Mouse (Mus musculus): ENCODE measurements around the gene Zc3h7b.
"Not testable (repeated sequence)": the region's sequence is repeated elsewhere in the genome, so short reads cannot be mapped to it uniquely, and the experiment has no call there.

The Zc3h7b gene

DNA sequence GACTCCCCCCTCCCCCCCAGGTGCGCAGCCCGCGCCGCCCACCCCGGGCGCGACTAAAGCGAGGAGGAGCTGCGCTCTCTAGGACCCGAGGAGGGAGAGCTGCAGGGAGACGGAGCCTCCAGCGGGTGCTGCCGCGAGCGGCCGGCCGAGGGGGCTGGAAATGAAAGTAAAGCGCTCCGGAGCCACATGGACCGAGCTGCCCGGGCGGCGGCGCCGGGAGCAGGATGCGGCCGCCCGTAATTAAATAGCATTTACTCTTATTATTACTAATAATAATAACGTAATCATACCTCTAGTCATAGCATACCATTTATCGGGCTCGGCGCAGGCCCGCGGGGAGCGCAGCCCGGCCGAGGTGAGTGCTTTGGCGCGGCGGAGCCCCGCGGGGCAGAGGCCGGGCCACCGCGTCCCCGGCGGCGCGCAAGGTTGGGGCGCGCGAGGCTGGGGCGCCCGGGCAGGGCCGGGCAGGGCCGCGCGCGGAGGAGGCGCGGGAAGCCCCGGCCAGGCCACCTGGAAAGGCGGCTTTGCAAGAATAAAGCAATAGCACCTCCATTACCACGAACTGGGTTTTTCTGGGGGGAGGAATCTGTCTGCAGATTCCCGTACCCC is at the start of gene Zc3h7b, which contains the start of gene Rangap1:
Zc3h7b (plus strand) TSS at position 66 of the 609 bp plus-strand sequence.
Rangap1 (minus strand) TSS at position 539 of the 609 bp plus-strand sequence.
- peak; percentile 42 for DNase-seq (ENCODE audit: low spot score)

DNA sequence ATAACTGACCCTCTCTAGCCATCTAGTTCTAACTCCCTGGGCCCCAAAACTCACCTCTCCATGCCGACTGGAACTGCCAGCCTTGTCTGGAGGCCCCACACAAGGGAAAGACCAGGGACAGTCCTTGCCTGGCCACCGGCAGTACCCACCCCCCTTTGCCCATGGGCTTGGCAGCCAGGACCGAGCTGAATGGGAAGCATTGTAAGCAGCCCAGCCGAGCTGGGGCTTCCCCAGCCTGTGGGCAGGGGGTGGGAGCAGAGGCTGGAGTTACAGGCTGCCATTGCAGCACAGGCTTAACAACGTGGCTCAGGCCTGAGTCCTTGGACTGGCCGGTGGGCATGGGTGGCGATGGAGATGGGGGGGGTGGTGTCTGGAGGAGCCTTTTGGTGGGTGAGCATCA is 47.7 kb upstream of the Zc3h7b start, which contains the start of gene Chadl:
Chadl (minus strand) TSS at position 113 of the 400 bp plus-strand sequence.
- no peak for DNase-seq (ENCODE audit: low spot score)

DNA sequence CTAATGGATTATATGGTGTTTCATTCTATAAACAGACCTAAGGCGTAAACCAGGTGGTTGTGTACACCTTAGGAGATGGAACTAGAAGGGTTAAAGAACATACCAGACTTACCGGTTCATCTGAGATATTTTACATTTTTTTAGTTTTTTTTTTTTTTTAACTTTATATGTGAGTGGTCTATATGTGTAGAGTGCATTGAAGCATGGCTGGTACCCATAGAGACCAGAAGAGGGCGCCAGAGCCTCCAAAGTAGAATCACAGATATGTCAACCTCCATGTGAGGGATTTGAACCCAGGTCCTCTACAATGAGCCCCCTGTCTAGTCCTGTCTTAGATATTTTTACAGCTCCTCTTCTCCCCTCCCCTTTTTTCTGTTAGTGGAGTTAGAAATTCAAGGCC is 47.0 kb upstream of the Zc3h7b start:
- no peak for DNase-seq (ENCODE audit: low spot score)

DNA sequence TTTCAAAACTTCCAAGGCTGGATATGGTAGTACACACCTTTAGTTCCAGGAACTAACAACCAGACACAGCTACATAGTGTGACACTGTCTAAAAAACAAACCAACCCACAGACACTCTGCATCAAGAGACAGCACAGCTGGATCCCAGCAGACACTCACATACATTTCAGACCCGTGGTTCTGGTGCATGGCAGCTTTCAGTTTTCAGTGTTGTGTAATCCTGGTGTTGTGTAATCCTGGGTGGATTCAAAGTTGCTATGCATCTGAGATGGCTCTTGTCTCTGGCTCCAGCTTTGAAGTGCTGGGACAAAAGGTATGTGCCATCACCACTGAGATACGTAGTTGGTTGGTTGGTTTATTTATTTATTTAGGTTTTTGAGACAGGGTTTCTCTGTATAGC is 46.3 kb upstream of the Zc3h7b start:
- DNase-seq (ENCODE audit: low spot score): no peak

DNA sequence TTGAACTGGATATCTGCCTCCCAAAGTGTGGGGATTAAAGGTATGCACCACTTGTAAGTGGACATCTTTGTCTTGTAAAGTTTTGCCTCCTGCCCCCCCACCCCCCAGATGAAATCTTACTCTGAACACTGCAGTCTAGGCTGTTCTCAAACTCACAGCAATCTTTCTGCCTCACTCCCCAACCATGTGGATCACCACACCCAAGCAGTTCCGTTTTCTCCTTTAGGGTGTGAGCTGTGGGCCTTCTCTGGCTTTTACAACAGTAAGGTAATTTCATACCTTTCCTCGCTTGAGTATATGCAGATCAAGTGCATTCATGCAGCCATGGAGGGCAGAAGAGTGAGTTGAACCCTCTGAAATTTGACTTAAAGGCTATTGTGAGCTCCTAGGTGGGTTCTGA is 44.7 kb upstream of the Zc3h7b start:
- no peak for DNase-seq (ENCODE audit: low spot score)

DNA sequence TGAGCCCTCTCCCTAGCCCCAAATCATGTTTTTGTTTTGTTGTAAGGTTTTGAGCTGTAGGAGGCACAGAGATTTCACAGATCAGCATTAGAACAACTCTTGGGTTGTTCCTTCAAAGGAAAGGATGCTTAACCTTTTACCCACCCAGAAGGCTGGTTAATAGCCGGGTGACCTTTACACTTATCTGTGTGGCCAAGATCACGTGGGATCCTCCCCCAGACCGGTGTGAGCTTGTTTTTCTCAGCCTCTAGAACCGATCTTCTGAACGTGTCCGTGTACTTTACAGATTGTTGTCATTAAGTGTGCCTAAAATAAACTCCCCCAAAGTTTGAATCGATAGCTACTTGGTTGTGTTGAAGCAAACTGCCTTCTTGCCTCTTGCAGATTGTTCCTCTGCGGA is 44.3 kb upstream of the Zc3h7b start:
- no peak for DNase-seq (ENCODE audit: low spot score)

DNA sequence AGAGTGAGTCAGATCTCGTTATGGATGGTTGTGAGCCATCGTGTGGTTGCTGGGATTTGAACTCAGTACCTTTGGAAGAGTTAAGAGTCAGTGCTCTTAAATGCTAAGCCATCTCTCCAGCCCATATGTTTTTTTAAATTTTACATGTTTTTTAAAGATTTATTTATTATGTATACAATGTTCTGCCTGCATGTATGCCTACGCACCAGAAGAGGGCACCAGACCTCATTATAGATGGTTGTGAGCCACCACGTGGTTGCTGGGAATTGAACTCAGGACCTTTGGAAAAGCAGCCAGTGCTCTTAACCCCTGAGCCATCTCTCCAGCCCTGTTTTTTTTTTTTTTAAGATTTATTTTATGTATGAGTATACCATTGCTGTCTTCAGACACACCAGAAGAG is 43.5 kb upstream of the Zc3h7b start:
- DNase-seq (ENCODE audit: low spot score): not testable (repeated sequence)

DNA sequence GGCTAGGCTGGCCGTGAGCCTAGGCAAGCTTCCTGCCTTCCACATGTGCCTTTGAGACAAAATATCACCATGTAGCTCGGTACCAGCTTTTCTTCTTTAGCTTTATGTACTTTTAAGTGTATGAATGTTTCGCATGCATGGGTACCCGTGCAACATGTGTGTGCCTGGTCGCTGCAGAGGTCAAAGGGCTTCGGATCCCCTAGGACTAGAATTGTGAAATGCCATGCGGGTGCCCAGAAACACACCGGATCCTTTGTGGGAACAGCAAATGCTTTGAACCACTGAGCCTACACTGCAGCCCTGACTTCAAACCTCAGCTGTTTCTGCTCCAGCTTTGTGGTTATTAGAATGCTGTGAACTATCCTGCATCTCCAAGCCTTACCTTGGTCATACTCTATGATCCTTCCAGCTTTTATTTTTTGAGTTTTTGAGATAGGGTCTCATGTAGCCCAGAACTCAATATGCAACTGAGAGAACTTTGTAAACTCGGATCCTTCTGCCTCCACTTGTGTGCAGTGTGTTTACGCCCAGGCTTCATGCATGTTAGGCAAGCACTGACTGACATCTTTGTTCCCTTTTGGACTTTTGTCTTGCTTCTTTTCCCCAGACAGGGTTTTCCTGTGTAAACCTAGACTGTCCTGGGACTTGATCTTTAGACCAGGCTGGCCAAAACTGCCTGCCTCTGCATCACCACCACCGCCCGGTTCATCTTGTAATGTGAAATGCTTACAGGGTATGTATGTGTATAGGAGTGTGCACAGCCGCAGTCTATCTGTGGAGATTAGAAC is 42.4 kb upstream of the Zc3h7b start:
- no peak for DNase-seq (ENCODE audit: low spot score)

DNA sequence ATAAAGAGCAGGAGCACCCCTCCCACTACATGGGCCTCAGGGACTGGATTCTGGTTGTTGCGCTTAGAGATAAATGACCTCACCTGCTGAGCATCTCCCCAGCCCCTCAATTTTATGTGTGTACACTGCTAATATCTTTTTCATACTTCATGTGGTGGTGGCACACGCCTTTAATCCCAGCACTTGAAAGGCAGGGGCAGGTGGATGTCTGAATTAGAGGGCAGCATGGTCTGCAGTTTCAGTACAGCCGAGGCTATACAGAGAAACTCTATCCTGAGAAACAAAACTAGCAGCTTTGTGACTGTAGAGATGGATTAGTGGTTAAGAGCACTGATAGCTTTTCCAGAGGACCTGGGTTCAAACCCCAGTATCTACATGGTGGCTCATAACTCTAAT is 41.8 kb upstream of the Zc3h7b start:
- DNase-seq (ENCODE audit: low spot score): no peak

DNA sequence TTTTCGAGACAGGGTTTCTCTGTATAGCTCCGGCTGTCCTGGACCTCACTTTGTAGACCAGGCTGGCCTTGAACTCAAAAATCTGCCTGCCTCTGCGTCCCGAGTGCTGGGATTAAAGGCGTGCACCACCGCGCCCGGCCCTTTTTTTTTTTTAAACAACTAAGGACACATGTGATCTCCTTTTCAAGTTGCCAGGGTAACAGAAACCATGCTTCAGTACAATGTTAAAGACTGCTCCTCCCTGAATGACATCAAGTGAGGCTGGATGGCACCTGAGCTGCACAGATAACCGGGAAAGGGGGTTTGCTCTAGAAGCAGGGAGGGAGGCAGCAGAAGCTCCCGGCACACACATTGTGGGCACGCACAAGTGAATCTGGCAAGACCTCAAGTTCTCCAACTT is 35.9 kb upstream of the Zc3h7b start:
- no peak for DNase-seq (ENCODE audit: low spot score)

DNA sequence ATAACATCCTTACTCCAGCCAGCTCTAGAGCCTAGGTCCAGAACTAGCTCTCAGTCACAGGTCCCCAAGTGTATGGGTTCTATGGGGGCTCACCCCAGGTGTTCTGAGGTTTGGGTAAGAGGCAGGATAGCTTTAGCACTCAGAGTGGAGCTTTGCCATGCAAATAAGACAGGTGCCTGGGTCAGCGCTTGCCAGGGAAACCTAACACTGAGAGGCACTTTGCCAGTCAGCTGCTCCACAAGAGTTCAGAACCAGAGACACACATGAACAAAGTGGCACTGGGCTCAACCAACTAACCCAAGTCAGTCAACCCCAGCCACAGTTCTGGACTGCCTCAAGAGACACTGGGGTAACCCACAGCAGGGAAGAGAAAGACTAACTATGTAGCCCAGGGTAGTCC is 35.2 kb upstream of the Zc3h7b start:
- DNase-seq (ENCODE audit: low spot score): no peak

DNA sequence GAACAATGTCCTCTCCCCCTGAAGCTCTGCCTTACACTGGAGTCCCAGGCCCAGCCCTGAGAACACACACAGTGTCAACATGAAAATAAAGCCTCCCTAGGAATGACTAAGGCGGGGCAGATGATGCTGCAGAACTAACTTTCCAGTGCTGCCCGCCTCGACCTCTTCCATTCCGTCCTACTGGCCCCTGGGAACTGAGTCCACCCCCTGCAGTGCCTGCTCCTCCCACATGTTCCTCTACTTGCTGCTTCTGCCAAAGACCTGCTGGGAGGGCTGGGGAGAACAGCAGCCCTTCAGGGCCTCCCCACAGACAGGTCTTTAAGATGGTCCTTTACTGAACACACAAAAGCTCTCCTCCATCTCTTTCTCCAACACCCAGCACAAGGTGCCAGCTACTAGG is 34.1 kb upstream of the Zc3h7b start:
- DNase-seq (ENCODE audit: low spot score): no peak

DNA sequence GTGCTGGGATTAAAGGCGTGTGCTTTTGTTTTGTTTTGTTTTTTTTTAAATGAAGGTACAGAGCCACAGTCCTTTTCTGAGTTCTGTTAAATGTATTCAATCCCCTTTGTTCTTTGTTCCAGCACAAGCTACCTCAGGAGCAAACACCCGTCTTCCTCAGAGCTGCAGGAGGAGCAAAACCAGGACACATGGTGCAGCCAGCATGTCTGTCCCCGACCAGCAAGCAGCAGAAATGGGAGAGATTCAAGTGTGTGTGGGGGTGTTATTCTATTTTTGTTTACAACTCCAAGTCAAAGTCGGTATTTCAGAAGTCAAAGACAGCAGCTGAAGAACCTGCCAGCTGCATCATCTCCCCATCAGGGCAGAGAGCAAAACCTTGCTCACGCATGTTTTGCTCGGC is 31.1 kb upstream of the Zc3h7b start:
- no peak for DNase-seq (ENCODE audit: low spot score)

DNA sequence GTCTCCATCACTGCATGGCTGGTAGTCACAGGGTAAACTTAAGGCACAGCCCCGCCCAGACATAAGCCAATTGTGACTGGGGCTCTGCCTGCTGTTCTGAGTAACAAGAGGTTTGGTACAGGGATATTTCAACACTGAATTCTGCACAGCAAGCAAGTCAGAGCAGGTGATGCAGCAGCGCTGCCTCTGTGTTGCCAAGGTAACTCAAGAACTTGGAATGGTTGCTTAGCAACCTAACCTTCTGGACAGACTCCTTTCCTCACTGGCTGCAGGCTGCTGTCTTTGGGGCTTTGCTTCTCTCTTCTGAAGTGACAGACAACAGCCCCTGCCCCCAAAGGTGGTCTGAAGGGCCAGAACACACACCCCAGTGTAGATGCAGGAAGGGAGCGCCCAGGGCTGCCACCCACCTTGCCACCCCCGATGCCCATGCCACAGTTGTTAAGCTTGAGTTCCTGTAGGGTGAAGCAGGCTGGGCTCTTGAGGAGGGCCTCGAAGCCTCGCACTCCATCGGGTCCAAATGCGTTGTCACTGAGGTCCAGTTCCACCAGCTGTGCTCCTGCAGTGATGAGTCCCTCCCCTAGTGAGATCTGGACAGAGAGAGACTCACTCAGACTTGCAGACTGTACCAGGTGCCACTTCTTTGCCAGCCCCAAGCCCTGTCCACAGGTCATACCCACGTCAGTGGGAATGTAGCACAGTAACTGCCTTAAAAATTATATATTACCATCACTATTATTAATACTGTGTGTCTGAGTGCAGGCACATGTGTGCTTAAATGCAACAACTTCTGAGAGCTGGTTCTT is 26.3 kb upstream of the Zc3h7b start:
- no peak for DNase-seq (ENCODE audit: low spot score)

DNA sequence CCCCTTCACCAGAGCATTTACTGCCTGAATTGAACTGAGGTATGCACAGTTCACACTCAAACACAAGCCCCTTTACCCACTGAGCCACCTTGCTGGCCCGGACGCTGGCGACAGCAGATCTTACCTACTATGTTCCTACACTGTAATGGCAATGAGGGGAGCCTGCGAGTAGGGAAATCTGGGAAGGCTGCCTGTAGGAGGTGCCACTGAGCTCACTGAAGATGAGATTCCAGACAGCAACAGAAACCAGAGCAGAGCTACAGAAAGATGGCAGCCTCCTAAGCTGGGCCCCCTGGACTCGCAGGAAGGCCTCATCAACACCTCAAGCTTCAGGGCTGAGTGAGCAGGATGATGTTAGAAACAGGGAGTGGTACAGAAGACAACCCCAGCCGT is 25.7 kb upstream of the Zc3h7b start:
- DNase-seq (ENCODE audit: low spot score): no peak

DNA sequence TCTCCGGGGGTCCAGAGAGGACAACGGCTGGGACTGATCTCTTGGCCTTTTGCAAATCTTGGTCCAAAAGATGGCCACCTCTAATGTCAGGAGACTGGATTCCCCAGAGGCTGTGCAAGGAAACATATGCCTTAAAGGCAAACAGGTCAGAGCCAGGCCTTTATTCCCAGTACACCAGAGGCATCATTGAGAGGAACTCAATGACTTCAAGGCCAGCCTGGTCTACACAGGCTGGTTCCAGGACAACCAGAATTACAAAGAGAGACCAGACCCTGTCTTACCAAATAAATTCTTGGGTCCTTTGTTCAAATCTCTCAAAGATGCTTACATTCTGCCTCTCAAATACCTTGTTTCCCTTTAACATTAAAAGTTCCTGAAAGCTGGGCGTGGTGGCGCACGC is 22.5 kb upstream of the Zc3h7b start:
- DNase-seq (ENCODE audit: low spot score): no peak

DNA sequence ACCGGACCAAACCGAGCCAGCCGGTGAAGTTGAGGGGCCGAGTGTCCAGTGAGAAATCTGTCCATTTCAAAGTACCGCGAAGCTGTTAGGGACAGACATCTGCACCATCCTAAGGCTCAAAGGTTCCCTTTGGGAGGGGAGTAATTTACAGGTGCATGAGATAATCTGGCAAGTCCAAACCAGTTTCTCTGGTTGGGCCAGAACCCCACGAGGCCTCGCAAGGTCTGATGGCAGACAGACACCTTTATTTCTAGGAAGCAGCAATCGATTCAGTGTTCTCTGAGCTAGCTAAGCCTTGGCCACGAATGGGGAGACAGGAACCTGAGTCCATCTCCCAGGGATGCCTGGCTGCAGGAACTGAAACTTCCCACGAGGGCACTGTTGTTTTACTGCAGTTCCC is 21.2 kb upstream of the Zc3h7b start:
- DNase-seq (ENCODE audit: low spot score): no peak

DNA sequence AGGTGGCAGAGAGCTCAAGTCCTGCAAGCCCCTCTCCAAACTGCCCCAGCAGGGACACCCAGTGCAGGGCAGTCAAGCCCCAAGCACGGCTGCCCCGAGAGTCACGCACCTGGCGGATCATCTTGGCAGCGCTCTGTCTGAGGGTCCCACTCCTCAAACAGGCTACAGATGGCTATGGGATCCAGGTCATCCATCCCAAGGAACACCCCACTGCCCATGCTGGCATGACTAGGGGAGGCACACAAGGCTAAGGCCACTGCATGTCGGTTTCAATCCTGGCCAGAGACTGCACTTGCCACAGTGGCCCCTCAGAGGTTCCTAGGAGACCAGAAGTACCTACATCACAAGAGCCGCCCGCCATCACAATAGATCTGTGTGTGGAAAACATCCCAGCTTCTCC is 18.9 kb upstream of the Zc3h7b start:
- no peak for DNase-seq (ENCODE audit: low spot score)

DNA sequence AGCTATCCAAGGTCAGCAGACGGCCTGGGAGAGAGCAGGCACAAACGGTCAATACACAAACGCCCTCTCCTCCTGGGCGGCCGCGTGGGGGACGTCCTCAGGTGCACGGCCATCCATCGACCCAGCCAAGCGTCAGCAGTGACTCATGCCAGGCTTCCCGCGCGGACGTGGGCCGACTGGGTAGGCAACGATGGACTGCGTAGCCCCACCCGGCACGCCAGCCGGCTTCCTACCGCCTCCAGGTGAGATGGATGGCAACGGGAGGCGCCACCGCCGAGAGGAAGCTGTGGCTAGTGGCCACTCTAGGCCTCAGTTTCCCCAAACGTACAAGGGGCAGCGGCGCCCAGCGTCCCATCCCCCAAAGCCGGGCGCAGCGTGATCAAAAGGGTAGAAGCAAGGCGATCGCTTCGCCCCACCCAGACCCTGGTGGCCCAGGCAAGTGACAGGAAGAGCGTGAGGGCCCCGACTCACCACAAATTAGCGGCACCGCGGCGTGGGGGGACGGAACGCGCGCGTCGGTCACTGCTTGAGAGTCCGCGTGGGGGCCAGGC is 15.5 kb upstream of the Zc3h7b start:
- DNase-seq (ENCODE audit: low spot score): no peak

DNA sequence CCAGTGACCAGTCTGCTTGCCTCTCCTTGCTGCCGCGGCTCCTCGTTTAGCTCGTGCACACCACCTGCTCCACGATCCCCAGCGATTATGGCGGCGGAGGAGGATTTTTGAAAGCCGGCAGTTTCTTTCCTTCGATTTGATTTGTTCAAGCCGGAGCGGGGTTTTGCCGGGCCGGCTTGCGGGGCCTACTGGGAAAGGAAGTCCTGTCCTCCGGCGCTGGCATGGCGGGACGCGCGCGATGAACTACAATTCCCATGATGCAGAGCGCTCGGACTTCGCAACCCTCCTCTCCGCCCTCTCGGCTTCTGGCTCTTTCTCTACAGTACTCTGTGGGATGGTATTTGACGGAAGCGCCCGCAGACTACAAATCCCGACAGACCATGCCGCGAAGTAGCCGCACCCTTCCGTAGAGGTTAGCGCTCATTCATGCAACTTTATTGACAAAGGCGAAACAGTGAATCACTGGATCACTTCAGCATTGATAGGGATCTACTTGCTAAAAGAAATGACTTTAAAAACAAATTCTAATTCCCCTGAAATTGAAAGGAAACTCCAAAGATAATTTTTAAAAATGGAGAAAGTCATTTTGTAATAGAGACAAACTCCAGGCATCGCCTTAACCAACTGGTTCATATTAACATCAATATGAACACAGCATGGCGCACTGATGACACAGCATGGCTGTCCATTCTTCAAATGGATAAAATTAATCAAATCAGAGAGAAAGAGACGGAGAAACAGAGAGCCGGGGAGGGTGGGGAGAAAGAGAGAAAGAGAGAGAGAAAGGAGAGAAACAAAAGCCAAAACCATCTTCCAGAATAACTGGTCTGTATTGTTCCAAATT is 14.8 kb upstream of the Zc3h7b start:
- DNase-seq (ENCODE audit: low spot score): peak; percentile 95

DNA sequence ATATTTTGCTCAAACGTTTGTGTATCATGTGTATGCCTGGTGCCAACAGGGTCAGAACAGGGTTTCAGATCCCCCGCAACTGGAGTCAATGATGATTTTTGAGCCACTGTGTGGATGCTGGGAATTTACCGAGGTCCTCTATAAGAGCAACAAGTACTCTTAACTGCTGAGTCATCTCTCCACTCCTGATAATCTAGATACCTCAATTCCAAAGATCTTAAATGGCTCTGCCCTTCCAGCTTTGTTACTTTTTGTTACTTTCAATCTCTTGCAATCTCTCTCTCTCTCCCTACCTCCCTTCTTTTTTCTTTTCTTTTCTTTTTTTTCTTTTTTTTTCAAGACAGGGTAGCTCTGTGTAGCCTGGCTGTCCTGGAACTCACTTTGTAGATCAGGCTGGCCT is 9.8 kb upstream of the Zc3h7b start:
- DNase-seq (ENCODE audit: low spot score): no peak

DNA sequence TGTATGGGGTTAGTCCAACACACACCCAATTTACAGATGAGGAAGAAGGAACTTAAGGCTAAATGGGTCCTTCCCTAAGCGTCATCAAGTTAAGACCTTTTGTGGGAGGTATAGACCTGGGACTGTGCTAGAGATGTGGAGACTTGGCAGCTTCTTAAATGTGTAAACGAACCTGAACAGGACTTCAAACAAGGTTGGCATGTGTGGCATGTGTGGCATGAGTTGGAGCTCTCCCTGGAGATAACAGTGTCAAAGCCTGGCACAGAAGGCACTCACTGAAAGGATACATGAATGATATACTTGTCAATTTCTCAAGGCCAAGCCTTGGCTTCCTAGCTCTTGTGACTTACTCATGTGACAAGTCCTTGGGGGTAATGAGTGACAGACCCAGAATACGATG is 5.6 kb upstream of the Zc3h7b start:
- DNase-seq (ENCODE audit: low spot score): no peak

Measured in spleen, adult 12 weeks (tissue).